Mouse (Mus musculus): ENCODE data around the gene Gm10840. TPM values are rescaled to one million over a fixed set of nuclear protein-coding genes. Genes with fewer than 3 reads are reported as not detected.

Gm10840 gene
- total and polyA plus RNA-seq, 2 experiments, result not detected

DNA sequence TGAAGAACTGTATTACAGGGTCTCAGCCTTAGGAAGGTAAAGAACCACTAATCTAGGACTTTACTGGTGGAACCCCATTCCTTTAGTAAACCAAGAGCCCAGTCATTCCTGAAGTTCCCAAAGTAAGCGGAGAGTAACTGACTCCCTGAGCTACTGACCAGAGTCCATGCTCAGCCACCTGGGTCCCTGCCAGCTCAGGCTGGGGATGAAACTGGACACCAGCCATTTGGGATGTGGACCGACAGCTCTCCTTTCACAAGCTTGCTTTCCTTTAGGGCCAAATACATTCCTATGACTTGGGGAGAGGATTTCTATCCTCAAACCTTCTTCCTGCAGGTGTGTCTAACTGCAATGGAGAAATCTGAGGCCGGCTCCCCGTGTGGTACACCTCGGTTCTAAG, 13.7 kb downstream of the Gm10840 start:
- peak; percentile 77 for DNase-seq (ENCODE audit: extremely low read depth, low read depth, low spot score)
- H3K4me3 ChIP-seq (ENCODE audit: insufficient read depth, low read depth, low read length), result no peak overlapping the region
- H3K27me3 ChIP-seq (ENCODE audit: control insufficient read depth, insufficient read depth, low read length), result no peaks in the 10 kb centered on the region
- no peaks in the 10 kb centered on the region for H3K79me2 ChIP-seq (ENCODE audit: control insufficient read depth, insufficient read depth, low read length)
- no peak for TF ChIP-seq CTCF (IDR thresholded peaks at IDR 0.05; ENCODE audit: low read depth, low read length)
- no peak for TF ChIP-seq POLR2A (IDR thresholded peaks at IDR 0.05; ENCODE audit: extremely low read depth, insufficient read depth, low read length)
- H3K9ac ChIP-seq (ENCODE audit: low read depth, low read length), result no peak overlapping the region
- no peak overlapping the region for H3K27ac ChIP-seq (replicated peaks; ENCODE audit: insufficient read depth, low read depth, low read length)
- H3K36me3 ChIP-seq (ENCODE audit: control insufficient read depth, insufficient read depth, low read length), result no peaks in the 10 kb centered on the region
- 51% methylated on average over 5 of the region's 5 CpGs for WGBS
- H3K4me1 ChIP-seq (ENCODE audit: control insufficient read depth, insufficient read depth, low read length), result no peaks in the 10 kb centered on the region

DNA sequence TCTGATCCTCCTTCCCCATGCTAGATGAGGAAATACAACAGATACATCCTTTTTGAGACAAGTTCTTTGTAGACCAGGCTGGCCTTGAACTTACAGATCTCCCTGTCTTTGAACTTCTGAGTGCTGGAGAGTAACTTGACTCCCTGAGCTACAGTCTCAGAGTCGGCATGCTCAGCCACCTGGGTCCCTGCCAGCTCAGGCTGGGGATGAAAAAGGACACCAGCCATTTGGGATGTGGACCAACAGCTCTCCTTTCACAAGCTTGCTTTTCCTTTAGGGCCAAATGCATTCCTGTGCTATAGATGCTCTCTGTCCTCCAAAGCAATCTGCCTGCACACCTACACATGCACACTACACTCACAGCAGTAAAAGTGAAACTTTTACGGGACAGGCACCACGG, 14.4 kb downstream of the Gm10840 start:
- H3K4me3 ChIP-seq (ENCODE audit: insufficient read depth, low read depth, low read length), result no peak overlapping the region
- H3K36me3 ChIP-seq (ENCODE audit: control insufficient read depth, insufficient read depth, low read length), result no peaks in the 10 kb centered on the region
- H3K27ac ChIP-seq (replicated peaks; ENCODE audit: insufficient read depth, low read depth, low read length), result no peak overlapping the region
- H3K4me1 ChIP-seq (ENCODE audit: control insufficient read depth, insufficient read depth, low read length), result no peaks in the 10 kb centered on the region
- no peak for DNase-seq (ENCODE audit: extremely low read depth, low read depth, low spot score)
- no peaks in the 10 kb centered on the region for H3K79me2 ChIP-seq (ENCODE audit: control insufficient read depth, insufficient read depth, low read length)
- TF ChIP-seq CTCF (IDR thresholded peaks at IDR 0.05; ENCODE audit: low read depth, low read length), result no peak
- TF ChIP-seq POLR2A (IDR thresholded peaks at IDR 0.05; ENCODE audit: extremely low read depth, insufficient read depth, low read length), result no peak
- H3K27me3 ChIP-seq (ENCODE audit: control insufficient read depth, insufficient read depth, low read length), result no peaks in the 10 kb centered on the region
- H3K9ac ChIP-seq (ENCODE audit: low read depth, low read length), result no peak overlapping the region
- WGBS, result 56% methylated on average over 3 of the region's 3 CpGs

DNA sequence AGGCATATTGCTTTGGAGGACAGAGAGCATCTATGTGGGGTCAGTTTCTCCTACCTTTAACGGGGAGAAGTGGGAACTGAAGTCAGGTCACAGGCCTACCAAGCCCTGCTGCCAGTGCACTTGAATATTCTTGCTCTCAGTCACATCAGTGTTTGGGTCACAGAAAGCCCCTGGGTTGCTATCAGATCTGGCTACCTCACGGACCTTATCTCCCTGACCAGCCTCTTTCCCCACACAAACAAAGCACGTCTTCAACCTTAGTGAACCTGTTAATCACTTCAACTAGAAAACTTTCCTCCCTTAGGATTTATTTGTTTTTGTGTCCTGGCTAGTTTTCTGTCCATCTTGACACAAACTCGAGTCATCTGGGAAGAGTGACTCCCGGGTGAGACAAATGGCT, 15.7 kb downstream of the Gm10840 start:
- 85% methylated on average over 5 of the region's 5 CpGs for WGBS
- no peaks in the 10 kb centered on the region for H3K4me1 ChIP-seq (ENCODE audit: control insufficient read depth, insufficient read depth, low read length)
- no peaks in the 10 kb centered on the region for H3K27me3 ChIP-seq (ENCODE audit: control insufficient read depth, insufficient read depth, low read length)
- TF ChIP-seq CTCF (IDR thresholded peaks at IDR 0.05; ENCODE audit: low read depth, low read length) (no peak), POLR2A (IDR thresholded peaks at IDR 0.05; ENCODE audit: extremely low read depth, insufficient read depth, low read length) (no peak)
- DNase-seq (ENCODE audit: extremely low read depth, low read depth, low spot score), result no peak
- no peak overlapping the region for H3K27ac ChIP-seq (replicated peaks; ENCODE audit: insufficient read depth, low read depth, low read length)
- no peak overlapping the region for H3K4me3 ChIP-seq (ENCODE audit: insufficient read depth, low read depth, low read length)
- no peak overlapping the region for H3K9ac ChIP-seq (ENCODE audit: low read depth, low read length)
- H3K36me3 ChIP-seq (ENCODE audit: control insufficient read depth, insufficient read depth, low read length), result no peaks in the 10 kb centered on the region
- H3K79me2 ChIP-seq (ENCODE audit: control insufficient read depth, insufficient read depth, low read length), result no peaks in the 10 kb centered on the region

DNA sequence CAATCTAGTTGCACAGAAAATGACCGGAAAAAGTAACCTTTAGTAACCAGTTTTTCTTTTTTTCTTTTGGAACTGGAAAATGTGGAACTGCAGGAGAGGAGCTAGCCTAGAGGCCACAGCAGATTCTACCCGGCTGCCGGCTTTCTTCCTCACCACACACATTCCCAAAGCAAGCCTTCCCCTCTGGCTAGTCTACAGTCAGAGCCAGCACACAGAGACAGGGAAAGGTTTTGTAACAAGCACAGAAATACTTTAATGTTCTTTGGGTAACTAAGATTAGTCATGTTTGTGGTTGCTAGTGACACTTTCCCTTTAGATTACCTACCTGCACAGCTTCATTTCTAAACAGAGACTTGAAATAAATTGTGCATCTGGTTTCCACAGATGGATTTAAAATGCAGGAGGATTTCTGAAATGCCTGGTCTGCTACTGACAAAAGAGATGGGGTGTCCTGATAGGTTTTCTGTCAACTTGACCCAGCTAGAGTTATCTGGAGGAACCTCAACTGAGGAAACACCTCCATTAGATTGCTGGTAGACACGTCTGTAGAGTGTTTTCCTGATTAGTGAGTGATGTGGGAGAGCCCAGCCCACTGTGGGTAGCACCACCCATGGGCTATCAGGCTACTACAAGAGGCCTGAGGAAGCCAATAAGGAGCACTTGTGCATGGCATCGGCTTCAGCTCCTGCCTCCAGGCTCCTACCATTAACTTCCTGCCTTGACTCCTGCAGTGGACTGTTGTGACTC, 17.6 kb downstream of the Gm10840 start:
- Histone ChIP-seq H3K36me3 (ENCODE audit: control insufficient read depth, insufficient read depth, low read length) (no peaks in the 10 kb centered on the region), H3K79me2 (ENCODE audit: control insufficient read depth, insufficient read depth, low read length) (no peaks in the 10 kb centered on the region), H3K4me1 (ENCODE audit: control insufficient read depth, insufficient read depth, low read length) (no peaks in the 10 kb centered on the region), H3K27ac (replicated peaks; ENCODE audit: insufficient read depth, low read depth, low read length) (no peak overlapping the region), H3K9ac (ENCODE audit: low read depth, low read length) (no peak overlapping the region), H3K27me3 (ENCODE audit: control insufficient read depth, insufficient read depth, low read length) (no peaks in the 10 kb centered on the region), H3K4me3 (ENCODE audit: insufficient read depth, low read depth, low read length) (no peak overlapping the region)
- TF ChIP-seq CTCF (IDR thresholded peaks at IDR 0.05; ENCODE audit: low read depth, low read length) (no peak), POLR2A (IDR thresholded peaks at IDR 0.05; ENCODE audit: extremely low read depth, insufficient read depth, low read length) (no peak)
- DNase-seq (ENCODE audit: extremely low read depth, low read depth, low spot score), result no peak
- WGBS, result 71% methylated on average over 5 of the region's 5 CpGs

DNA sequence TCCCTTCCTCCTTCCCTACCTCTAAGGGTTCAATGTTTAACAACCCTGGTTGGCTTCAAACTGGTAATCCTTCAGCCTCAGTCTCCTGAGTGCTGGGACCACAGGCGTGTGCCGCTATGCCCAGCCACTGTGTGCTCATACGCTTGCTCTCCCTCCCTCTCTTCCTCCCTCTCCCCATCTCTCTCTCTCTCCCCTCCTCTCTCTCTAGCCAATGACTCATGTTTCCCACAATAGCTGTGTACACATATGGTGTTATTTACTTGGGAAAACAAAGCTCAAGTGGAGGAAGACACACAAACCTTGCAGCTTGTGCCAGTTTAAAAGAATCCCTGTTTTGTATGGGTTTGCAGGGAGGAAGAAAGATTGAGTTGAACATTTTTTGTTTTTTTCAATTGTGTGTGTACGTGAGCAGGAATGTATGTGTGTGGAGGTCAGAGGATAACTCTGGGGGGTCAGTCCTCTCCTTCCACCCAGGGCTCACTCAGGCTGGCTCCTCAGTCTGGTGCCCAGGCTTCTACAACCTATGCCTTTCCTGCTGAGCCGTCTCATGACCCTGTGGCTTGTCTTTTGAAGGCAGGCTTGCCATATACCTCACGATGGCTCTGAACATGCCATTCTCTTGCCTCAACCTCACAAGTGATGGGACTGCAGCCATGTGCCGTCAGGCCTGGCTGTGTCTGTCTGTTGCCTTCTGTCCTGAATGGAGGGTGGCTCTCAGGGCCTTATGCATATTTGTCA, 19.2 kb downstream of the Gm10840 start:
- 87% methylated on average over 7 of the region's 7 CpGs for WGBS
- no peak for DNase-seq (ENCODE audit: extremely low read depth, low read depth, low spot score)
- no peak overlapping the region for H3K27ac ChIP-seq (replicated peaks; ENCODE audit: insufficient read depth, low read depth, low read length)
- no peaks in the 10 kb centered on the region for H3K79me2 ChIP-seq (ENCODE audit: control insufficient read depth, insufficient read depth, low read length)
- TF ChIP-seq CTCF (IDR thresholded peaks at IDR 0.05; ENCODE audit: low read depth, low read length) (no peak), POLR2A (IDR thresholded peaks at IDR 0.05; ENCODE audit: extremely low read depth, insufficient read depth, low read length) (no peak)
- H3K27me3 ChIP-seq (ENCODE audit: control insufficient read depth, insufficient read depth, low read length), result no peaks in the 10 kb centered on the region
- peaks cover 2% of the 10 kb centered on the region; the same call in 1 of the 2 replicates for H3K36me3 ChIP-seq (ENCODE audit: control insufficient read depth, insufficient read depth, low read length)
- H3K4me1 ChIP-seq (ENCODE audit: control insufficient read depth, insufficient read depth, low read length), result no peaks in the 10 kb centered on the region
- no peak overlapping the region for H3K4me3 ChIP-seq (ENCODE audit: insufficient read depth, low read depth, low read length)
- H3K9ac ChIP-seq (ENCODE audit: low read depth, low read length), result no peak overlapping the region

DNA sequence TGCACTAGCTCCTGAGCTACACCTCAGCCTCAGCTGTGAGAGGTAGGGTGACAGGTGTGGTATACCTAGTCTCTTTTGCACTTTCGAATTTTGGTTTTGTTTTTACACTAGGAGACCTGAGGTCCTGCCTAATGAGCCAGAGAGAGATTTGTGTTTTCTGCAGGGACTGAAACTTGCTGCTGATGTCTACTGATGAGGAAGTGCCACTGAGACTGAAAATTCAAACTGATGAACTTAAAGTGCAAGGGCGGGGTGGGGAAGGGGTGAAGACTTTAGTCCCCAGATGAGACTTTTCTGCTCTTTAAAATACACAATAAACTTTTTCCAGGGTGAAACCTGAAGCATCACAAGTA, 19.8 kb downstream of the Gm10840 start:
- no peaks in the 10 kb centered on the region for H3K4me1 ChIP-seq (ENCODE audit: control insufficient read depth, insufficient read depth, low read length)
- no peak overlapping the region for H3K9ac ChIP-seq (ENCODE audit: low read depth, low read length)
- H3K4me3 ChIP-seq (ENCODE audit: insufficient read depth, low read depth, low read length), result no peak overlapping the region
- peaks cover 2% of the 10 kb centered on the region; the same call in 1 of the 2 replicates for H3K36me3 ChIP-seq (ENCODE audit: control insufficient read depth, insufficient read depth, low read length)
- H3K79me2 ChIP-seq (ENCODE audit: control insufficient read depth, insufficient read depth, low read length), result no peaks in the 10 kb centered on the region
- 84% methylated on average over 2 of the region's 2 CpGs for WGBS
- TF ChIP-seq CTCF (IDR thresholded peaks at IDR 0.05; ENCODE audit: low read depth, low read length) (no peak), POLR2A (IDR thresholded peaks at IDR 0.05; ENCODE audit: extremely low read depth, insufficient read depth, low read length) (no peak)
- H3K27me3 ChIP-seq (ENCODE audit: control insufficient read depth, insufficient read depth, low read length), result no peaks in the 10 kb centered on the region
- H3K27ac ChIP-seq (replicated peaks; ENCODE audit: insufficient read depth, low read depth, low read length), result no peak overlapping the region
- DNase-seq (ENCODE audit: extremely low read depth, low read depth, low spot score), result no peak

All from liver, adult 2 months (tissue).